ENCODE assay signal across 8 mouse cellular contexts in the genomic region with DNA sequence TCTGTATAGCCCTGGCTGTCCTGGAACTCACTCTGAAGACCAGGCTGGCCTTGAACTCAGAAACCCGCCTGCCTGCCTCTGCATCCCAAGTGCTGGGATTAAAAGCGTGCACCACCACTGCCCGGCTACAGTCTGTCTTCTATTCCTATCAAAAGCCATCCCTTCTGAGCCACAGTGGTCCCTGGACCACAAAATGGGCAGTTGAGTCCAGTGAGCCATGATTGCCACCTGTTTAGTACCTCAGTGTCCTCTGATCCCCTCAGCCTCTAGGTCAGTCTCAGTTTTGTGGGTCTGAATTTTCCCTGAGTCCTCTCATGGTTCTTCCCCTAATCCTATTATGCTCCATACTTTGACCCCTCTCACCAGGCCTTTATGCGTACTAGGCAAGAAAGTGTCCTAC. TPM values are rescaled to one million over a fixed set of nuclear protein-coding genes. Genes with fewer than 3 reads are reported as not detected.
DNase-seq lines count a peak whose midpoint lies in the region; ATAC-seq and TF ChIP-seq lines count a peak whose summit lies in the region.

No protein-coding gene starts in this region.

- H3K9ac ChIP-seq in kidney, embryonic 16.5 days (replicated peaks; ENCODE audit: low read length), result peak overlapping the region; percentile 92; the same call in 1 of the 2 replicates
- no peak overlapping the region for H3K9ac ChIP-seq in embryonic facial prominence, embryonic 15.5 days
- H3K9ac ChIP-seq in intestine, embryonic 15.5 days, result 0 out of 2 replicates have a peak overlapping the region, but pooled peaks have one; percentile 80
- H3K9ac ChIP-seq in midbrain, embryonic 16.5 days (ENCODE audit: low read depth, low read length), result peak overlapping the region; percentile 90; the same call in 1 of the 2 replicates

- no peak; the same call in 1 of the 2 replicates for ATAC-seq in kidney, embryonic 16.5 days (ENCODE audit: low FRiP score, low TSS enrichment)
- no peak for ATAC-seq in embryonic facial prominence, embryonic 15.5 days (ENCODE audit: insufficient number of reproducible peaks, low FRiP score, low TSS enrichment, low read depth)
- 0 out of 2 replicates have a peak, but pooled peaks have one; percentile 10 for ATAC-seq in intestine, embryonic 15.5 days
- ATAC-seq in midbrain, embryonic 16.5 days, result no peak
- ATAC-seq in frontal cortex, adult (ENCODE audit: low TSS enrichment), result no peak

- TF ChIP-seq POLR2A in kidney, adult 2 months (IDR thresholded peaks at IDR 0.05; ENCODE audit: low read depth, low read length), result no peak

- H3K4me2 ChIP-seq in kidney, embryonic 16.5 days (replicated peaks; ENCODE audit: low read depth, low read length), result no peak overlapping the region
- peak overlapping the region; percentile 74; the same call in 1 of the 2 replicates for H3K4me2 ChIP-seq in embryonic facial prominence, embryonic 15.5 days (replicated peaks)
- H3K4me2 ChIP-seq in intestine, embryonic 15.5 days (replicated peaks), result no peak overlapping the region
- peak overlapping the region; percentile 35 for H3K4me2 ChIP-seq in midbrain, embryonic 16.5 days (ENCODE audit: low read length)

- H3K4me1 ChIP-seq in kidney, embryonic 16.5 days (ENCODE audit: insufficient read depth, low read length), result peaks cover 23% of the 10 kb centered on the region
- H3K4me1 ChIP-seq in kidney, adult 2 months (ENCODE audit: control insufficient read depth, insufficient read depth, low read length), result peaks cover 12% of the 10 kb centered on the region; the same call in 1 of the 2 replicates
- H3K4me1 ChIP-seq in embryonic facial prominence, embryonic 15.5 days, result peaks cover 24% of the 10 kb centered on the region
- H3K4me1 ChIP-seq in intestine, embryonic 15.5 days (replicated peaks), result peaks cover 17% of the 10 kb centered on the region
- H3K4me1 ChIP-seq in midbrain, embryonic 16.5 days (ENCODE audit: control insufficient read depth, insufficient read depth, low read length), result peaks cover 21% of the 10 kb centered on the region

- no peak for DNase-seq in kidney, adult 2 months
- no peak for DNase-seq in frontal cortex, postnatal 14 days (ENCODE audit: low spot score in 2 of 2)
- no peak for DNase-seq in right cerebral cortex, postnatal 10 days (ENCODE audit: low spot score in 2 of 2)

- no peak overlapping the region for H3K4me3 ChIP-seq in kidney, embryonic 16.5 days (ENCODE audit: low read length)
- H3K4me3 ChIP-seq in kidney, adult 2 months (ENCODE audit: insufficient read depth, low read depth, low read length), result no peak overlapping the region
- peak overlapping the region; percentile 100; the same call in 1 of the 2 replicates for H3K4me3 ChIP-seq in embryonic facial prominence, embryonic 15.5 days (replicated peaks)
- H3K4me3 ChIP-seq in intestine, embryonic 15.5 days (replicated peaks), result peak overlapping the region; percentile 93; the same call in 1 of the 2 replicates
- H3K4me3 ChIP-seq in midbrain, embryonic 16.5 days (ENCODE audit: low read depth, low read length), result no peak overlapping the region

- H3K27me3 ChIP-seq in kidney, embryonic 16.5 days (ENCODE audit: insufficient read depth, low read length), result no peaks in the 10 kb centered on the region
- H3K27me3 ChIP-seq in kidney, adult 2 months (replicated peaks; ENCODE audit: control insufficient read depth, insufficient read depth, low read length), result no peaks in the 10 kb centered on the region
- no peaks in the 10 kb centered on the region for H3K27me3 ChIP-seq in embryonic facial prominence, embryonic 15.5 days
- no peaks in the 10 kb centered on the region for H3K27me3 ChIP-seq in intestine, embryonic 15.5 days (replicated peaks)
- no peaks in the 10 kb centered on the region for H3K27me3 ChIP-seq in midbrain, embryonic 16.5 days (ENCODE audit: control insufficient read depth, insufficient read depth, low read depth, low read length)

- H3K27ac ChIP-seq in kidney, embryonic 16.5 days (ENCODE audit: low read length), result no peak overlapping the region
- no peak overlapping the region for H3K27ac ChIP-seq in kidney, adult 2 months (ENCODE audit: insufficient read depth, low read depth, low read length)
- H3K27ac ChIP-seq in embryonic facial prominence, embryonic 15.5 days (replicated peaks), result no peak overlapping the region; the same call in 1 of the 2 replicates
- 0 out of 2 replicates have a peak overlapping the region, but pooled peaks have one; percentile 93 for H3K27ac ChIP-seq in intestine, embryonic 15.5 days
- H3K27ac ChIP-seq in midbrain, embryonic 16.5 days (ENCODE audit: low read length), result peak overlapping the region; percentile 99

- no peaks in the 10 kb centered on the region for H3K9me3 ChIP-seq in kidney, embryonic 16.5 days (ENCODE audit: low read length)
- H3K9me3 ChIP-seq in embryonic facial prominence, embryonic 15.5 days (replicated peaks), result no peaks in the 10 kb centered on the region
- H3K9me3 ChIP-seq in intestine, embryonic 15.5 days, result no peaks in the 10 kb centered on the region
- no peaks in the 10 kb centered on the region for H3K9me3 ChIP-seq in midbrain, embryonic 16.5 days (replicated peaks; ENCODE audit: control insufficient read depth, low read length, poor library complexity, severe bottlenecking)

- H3K36me3 ChIP-seq in kidney, embryonic 16.5 days (ENCODE audit: insufficient read depth, low read length), result peaks cover 3% of the 10 kb centered on the region
- H3K36me3 ChIP-seq in kidney, adult 2 months (ENCODE audit: control insufficient read depth, insufficient read depth, low read length), result no peaks in the 10 kb centered on the region
- peaks cover 15% of the 10 kb centered on the region for H3K36me3 ChIP-seq in embryonic facial prominence, embryonic 15.5 days
- peaks cover 13% of the 10 kb centered on the region for H3K36me3 ChIP-seq in intestine, embryonic 15.5 days
- H3K36me3 ChIP-seq in midbrain, embryonic 16.5 days (ENCODE audit: control insufficient read depth, insufficient read depth, low read length), result peaks cover 11% of the 10 kb centered on the region

- TF ChIP-seq CTCF in kidney, adult 2 months (conservative IDR thresholded peaks at IDR 0.05; ENCODE audit: insufficient read depth, insufficient read length, low read depth, low read length), result no peak

- 80% methylated on average over 4 of the region's 4 CpGs for WGBS in kidney, embryonic 16.5 days
- WGBS in kidney, adult 2 months, result 82% methylated on average over 4 of the region's 4 CpGs
- 81% methylated on average over 4 of the region's 4 CpGs for WGBS in embryonic facial prominence, embryonic 15.5 days
- WGBS in intestine, embryonic 15.5 days, result 74% methylated on average over 4 of the region's 4 CpGs
- 61% methylated on average over 4 of the region's 4 CpGs for WGBS in midbrain, embryonic 16.5 days

RNA-seq across cellular contexts. Expression of a gene that starts 0.8 kb away (rescaled TPM):
- 81.2 and 93.0 TPM in 2 replicates for polyA plus RNA-seq in kidney, embryonic 16.5 days (2015; fragmentation: Nextera tagmentation; extraction: Ambion mirVana)
- 15.8 and 19.1 TPM in 2 replicates for polyA plus RNA-seq in kidney, adult 2 months (2012; rRNA removed)
- 68.7 and 73.2 TPM in 2 replicates for polyA plus RNA-seq in embryonic facial prominence, embryonic 15.5 days (2015; fragmentation: Nextera tagmentation; extraction: Ambion mirVana)
- 61.9 and 62.1 TPM in 2 replicates for polyA plus RNA-seq in intestine, embryonic 15.5 days (2015; fragmentation: Nextera tagmentation; extraction: Ambion mirVana)
- polyA plus RNA-seq in midbrain, embryonic 16.5 days (2015; fragmentation: Nextera tagmentation; extraction: Ambion mirVana), result 68.0 and 72.3 TPM in 2 replicates

RNA-seq across cellular contexts. Expression of a gene that starts 12.1 kb away (rescaled TPM):
- polyA plus RNA-seq in kidney, embryonic 16.5 days (2015; fragmentation: Nextera tagmentation; extraction: Ambion mirVana), result 76.3 and 78.3 TPM in 2 replicates
- 59.1 and 72.2 TPM in 2 replicates for polyA plus RNA-seq in kidney, adult 2 months (2012; rRNA removed)
- 55.3 and 56.3 TPM in 2 replicates for polyA plus RNA-seq in embryonic facial prominence, embryonic 15.5 days (2015; fragmentation: Nextera tagmentation; extraction: Ambion mirVana)
- 63.7 and 70.0 TPM in 2 replicates for polyA plus RNA-seq in intestine, embryonic 15.5 days (2015; fragmentation: Nextera tagmentation; extraction: Ambion mirVana)
- 19.8 and 21.2 TPM in 2 replicates for polyA plus RNA-seq in midbrain, embryonic 16.5 days (2015; fragmentation: Nextera tagmentation; extraction: Ambion mirVana)

RNA-seq across cellular contexts. Expression of a gene that starts 13.9 kb away (rescaled TPM):
- polyA plus RNA-seq in kidney, embryonic 16.5 days (2015; fragmentation: Nextera tagmentation; extraction: Ambion mirVana), result 3.9 and 4.4 TPM in 2 replicates
- 5.7 and 6.0 TPM in 2 replicates for polyA plus RNA-seq in kidney, adult 2 months (2012; rRNA removed)
- polyA plus RNA-seq in embryonic facial prominence, embryonic 15.5 days (2015; fragmentation: Nextera tagmentation; extraction: Ambion mirVana), result 2.3 and 3.6 TPM in 2 replicates
- polyA plus RNA-seq in intestine, embryonic 15.5 days (2015; fragmentation: Nextera tagmentation; extraction: Ambion mirVana), result 3.5 and 3.6 TPM in 2 replicates
- 0.23 and 0.81 TPM in 2 replicates for polyA plus RNA-seq in midbrain, embryonic 16.5 days (2015; fragmentation: Nextera tagmentation; extraction: Ambion mirVana)

RNA-seq across cellular contexts. Expression of a gene that starts 33.8 kb away (rescaled TPM):
- polyA plus RNA-seq in kidney, embryonic 16.5 days (2015; fragmentation: Nextera tagmentation; extraction: Ambion mirVana), result 13.5 and 15.1 TPM in 2 replicates
- polyA plus RNA-seq in kidney, adult 2 months (2012; rRNA removed), result 9.6 and 13.5 TPM in 2 replicates
- 11.2 and 14.7 TPM in 2 replicates for polyA plus RNA-seq in embryonic facial prominence, embryonic 15.5 days (2015; fragmentation: Nextera tagmentation; extraction: Ambion mirVana)
- 5.1 and 5.4 TPM in 2 replicates for polyA plus RNA-seq in intestine, embryonic 15.5 days (2015; fragmentation: Nextera tagmentation; extraction: Ambion mirVana)
- polyA plus RNA-seq in midbrain, embryonic 16.5 days (2015; fragmentation: Nextera tagmentation; extraction: Ambion mirVana), result 11.5 and 12.7 TPM in 2 replicates

RNA-seq across cellular contexts. Expression of a gene that starts 34.0 kb away (rescaled TPM):
- 40.3 and 78.3 TPM in 2 replicates for polyA plus RNA-seq in kidney, embryonic 16.5 days (2015; fragmentation: Nextera tagmentation; extraction: Ambion mirVana)
- 93.5 and 96.0 TPM in 2 replicates for polyA plus RNA-seq in kidney, adult 2 months (2012; rRNA removed)
- 180 and 183 TPM in 2 replicates for polyA plus RNA-seq in embryonic facial prominence, embryonic 15.5 days (2015; fragmentation: Nextera tagmentation; extraction: Ambion mirVana)
- 92.9 and 107 TPM in 2 replicates for polyA plus RNA-seq in intestine, embryonic 15.5 days (2015; fragmentation: Nextera tagmentation; extraction: Ambion mirVana)
- polyA plus RNA-seq in midbrain, embryonic 16.5 days (2015; fragmentation: Nextera tagmentation; extraction: Ambion mirVana), result 139 and 144 TPM in 2 replicates

Comparison
In these comparisons a context has a peak if more than half of its experiments do, and no peak if none do; other contexts are left out.
1. H3K27ac ChIP-seq: peak in intestine, embryonic 15.5 days (single experiment) and midbrain, embryonic 16.5 days (single experiment); none in kidney, embryonic 16.5 days (single experiment), kidney, adult 2 months (single experiment) and embryonic facial prominence, embryonic 15.5 days (single experiment).
2. H3K4me2 ChIP-seq: peak in embryonic facial prominence, embryonic 15.5 days (single experiment) and midbrain, embryonic 16.5 days (single experiment); none in kidney, embryonic 16.5 days (single experiment) and intestine, embryonic 15.5 days (single experiment).
3. H3K4me3 ChIP-seq: peak in embryonic facial prominence, embryonic 15.5 days (single experiment) and intestine, embryonic 15.5 days (single experiment); none in kidney, embryonic 16.5 days (single experiment), kidney, adult 2 months (single experiment) and midbrain, embryonic 16.5 days (single experiment).